Mouse (Mus musculus): ENCODE data around the gene Wfdc15a. TPM values are rescaled to one million over a fixed set of nuclear protein-coding genes. Genes with fewer than 3 reads are reported as not detected.
A peak's percentile ranks its signal among the peaks of the same experiment; 100 is the strongest.

Wfdc15a gene
- polyA plus RNA-seq, 1 experiment from 2014 or later = not detected

- no peak overlapping the region for H3K4me3 ChIP-seq (ENCODE audit: low read depth, low read length)
- no peak overlapping the region for H3K27ac ChIP-seq (ENCODE audit: low read depth, low read length)
- H3K4me1 ChIP-seq (replicated peaks; ENCODE audit: control insufficient read depth, insufficient read depth, low read length) = no peaks in the 10 kb centered on the region
- H3K9me3 ChIP-seq (ENCODE audit: control insufficient read depth) = no peaks in the 10 kb centered on the region
- H3K4me2 ChIP-seq (replicated peaks; ENCODE audit: low read depth) = no peak overlapping the region
- H3K36me3 ChIP-seq (ENCODE audit: control insufficient read depth, insufficient read depth) = no peaks in the 10 kb centered on the region
- WGBS = 70% methylated on average over 5 of the region's 5 CpGs
- TF ChIP-seq CTCF (IDR thresholded peaks at IDR 0.05; ENCODE audit: low read depth) = no peak
- H3K27me3 ChIP-seq (replicated peaks; ENCODE audit: control insufficient read depth, insufficient read depth, low read length) = no peaks in the 10 kb centered on the region
- no peak for ATAC-seq
- H3K9ac ChIP-seq (ENCODE audit: low read depth, low read length) = no peak overlapping the region
Observed at GRCm38 (mm10) chr2:164194959-164195630, 4.8 kb downstream of the Wfdc15a start.

GRCm38 (mm10) chr2:164192279-164192678 lies 7.7 kb downstream of the Wfdc15a start:
- H3K27me3 ChIP-seq (replicated peaks; ENCODE audit: control insufficient read depth, insufficient read depth, low read length) = no peaks in the 10 kb centered on the region
- no peak overlapping the region for H3K4me3 ChIP-seq (ENCODE audit: low read depth, low read length)
- H3K4me1 ChIP-seq (replicated peaks; ENCODE audit: control insufficient read depth, insufficient read depth, low read length) = no peaks in the 10 kb centered on the region
- no peak for ATAC-seq
- H3K36me3 ChIP-seq (ENCODE audit: control insufficient read depth, insufficient read depth) = no peaks in the 10 kb centered on the region
- H3K27ac ChIP-seq (ENCODE audit: low read depth, low read length) = no peak overlapping the region
- no peak overlapping the region for H3K9ac ChIP-seq (ENCODE audit: low read depth, low read length)
- no peak for TF ChIP-seq CTCF (IDR thresholded peaks at IDR 0.05; ENCODE audit: low read depth)
- H3K9me3 ChIP-seq (ENCODE audit: control insufficient read depth) = no peaks in the 10 kb centered on the region
- H3K4me2 ChIP-seq (replicated peaks; ENCODE audit: low read depth) = no peak overlapping the region

- Histone ChIP-seq H3K27me3 (replicated peaks; ENCODE audit: control insufficient read depth, insufficient read depth, low read length) (no peaks in the 10 kb centered on the region), H3K4me2 (replicated peaks; ENCODE audit: low read depth) (no peak within 1 kb of the TSS), H3K27ac (ENCODE audit: low read depth, low read length) (no peak within 1 kb of the TSS), H3K36me3 (ENCODE audit: control insufficient read depth, insufficient read depth) (no peaks in the 10 kb centered on the region), H3K4me1 (replicated peaks; ENCODE audit: control insufficient read depth, insufficient read depth, low read length) (no peaks in the 10 kb centered on the region), H3K9ac (ENCODE audit: low read depth, low read length) (no peak within 1 kb of the TSS), H3K4me3 (ENCODE audit: low read depth, low read length) (no peak within 1 kb of the TSS), H3K9me3 (ENCODE audit: control insufficient read depth) (no peaks in the 10 kb centered on the region)
- WGBS = 76% methylated on average over 6 of the region's 6 CpGs
- no peak for ATAC-seq
- TF ChIP-seq CTCF (IDR thresholded peaks at IDR 0.05; ENCODE audit: low read depth) = no peak
Observed at GRCm38 (mm10) chr2:164190576-164190975, 9.4 kb downstream of the Wfdc15a start, which contains the start of gene Wfdc12. Wfdc12 (minus strand) TSS chr2:164190608.

- Histone ChIP-seq H3K27ac (ENCODE audit: low read depth, low read length) (no peak overlapping the region), H3K4me3 (ENCODE audit: low read depth, low read length) (no peak overlapping the region), H3K4me2 (replicated peaks; ENCODE audit: low read depth) (no peak overlapping the region), H3K4me1 (replicated peaks; ENCODE audit: control insufficient read depth, insufficient read depth, low read length) (no peaks in the 10 kb centered on the region), H3K36me3 (ENCODE audit: control insufficient read depth, insufficient read depth) (no peaks in the 10 kb centered on the region), H3K27me3 (replicated peaks; ENCODE audit: control insufficient read depth, insufficient read depth, low read length) (no peaks in the 10 kb centered on the region), H3K9ac (ENCODE audit: low read depth, low read length) (no peak overlapping the region), H3K9me3 (ENCODE audit: control insufficient read depth) (no peaks in the 10 kb centered on the region)
- ATAC-seq = peak; percentile 33; the same call in 1 of the 2 replicates
- peak; percentile 76 for TF ChIP-seq CTCF (IDR thresholded peaks at IDR 0.05; ENCODE audit: low read depth)
- 33% methylated on average over 5 of the region's 5 CpGs for WGBS
Observed at GRCm38 (mm10) chr2:164188722-164189121, 11.2 kb downstream of the Wfdc15a start.

- no peaks in the 10 kb centered on the region for H3K27me3 ChIP-seq (replicated peaks; ENCODE audit: control insufficient read depth, insufficient read depth, low read length)
- no peaks in the 10 kb centered on the region for H3K4me1 ChIP-seq (replicated peaks; ENCODE audit: control insufficient read depth, insufficient read depth, low read length)
- no peak for ATAC-seq
- WGBS = 40% methylated on average over 9 of the region's 9 CpGs
- H3K9me3 ChIP-seq (ENCODE audit: control insufficient read depth) = no peaks in the 10 kb centered on the region
- no peak overlapping the region for H3K4me3 ChIP-seq (ENCODE audit: low read depth, low read length)
- H3K4me2 ChIP-seq (replicated peaks; ENCODE audit: low read depth) = no peak overlapping the region
- TF ChIP-seq CTCF (IDR thresholded peaks at IDR 0.05; ENCODE audit: low read depth) = no peak
- no peaks in the 10 kb centered on the region for H3K36me3 ChIP-seq (ENCODE audit: control insufficient read depth, insufficient read depth)
- no peak overlapping the region for H3K27ac ChIP-seq (ENCODE audit: low read depth, low read length)
- no peak overlapping the region for H3K9ac ChIP-seq (ENCODE audit: low read depth, low read length)
Observed at GRCm38 (mm10) chr2:164184145-164184719, 15.7 kb downstream of the Wfdc15a start.

GRCm38 (mm10) chr2:164183340-164183739 lies 16.6 kb downstream of the Wfdc15a start:
- peak; percentile 26; the same call in 1 of the 2 replicates for ATAC-seq
- no peak for TF ChIP-seq CTCF (IDR thresholded peaks at IDR 0.05; ENCODE audit: low read depth)
- H3K9ac ChIP-seq (ENCODE audit: low read depth, low read length) = no peak overlapping the region
- no peaks in the 10 kb centered on the region for H3K36me3 ChIP-seq (ENCODE audit: control insufficient read depth, insufficient read depth)
- H3K9me3 ChIP-seq (ENCODE audit: control insufficient read depth) = no peaks in the 10 kb centered on the region
- H3K27ac ChIP-seq (ENCODE audit: low read depth, low read length) = no peak overlapping the region
- no peaks in the 10 kb centered on the region for H3K4me1 ChIP-seq (replicated peaks; ENCODE audit: control insufficient read depth, insufficient read depth, low read length)
- WGBS = 57% methylated on average over 9 of the region's 9 CpGs
- no peaks in the 10 kb centered on the region for H3K27me3 ChIP-seq (replicated peaks; ENCODE audit: control insufficient read depth, insufficient read depth, low read length)
- H3K4me3 ChIP-seq (ENCODE audit: low read depth, low read length) = no peak overlapping the region
- H3K4me2 ChIP-seq (replicated peaks; ENCODE audit: low read depth) = no peak overlapping the region

Data from intestine, postnatal 0 days (tissue).